Mouse (Mus musculus): ENCODE results near the gene Mfsd2b. TPM values are rescaled to one million over a fixed set of nuclear protein-coding genes. Genes with fewer than 3 reads are reported as not detected.
"Not testable (repeated sequence)": the region's sequence is repeated elsewhere in the genome, so short reads cannot be mapped to it uniquely, and the experiment has no call there.

The Mfsd2b gene
- 1 to 10 TPM in 1 of 2 experiments, under 1 TPM in 1; 0.81 to 1.0 TPM for total RNA-seq (2021)
- long read RNA-seq, experiment 1: 0 reads
- long read RNA-seq, experiment 2, partial matches to known transcripts: 0 of 2 reads
- long read RNA-seq, experiment 2, other reads (novel, unspliced or antisense): 1 of 2 reads

DNA sequence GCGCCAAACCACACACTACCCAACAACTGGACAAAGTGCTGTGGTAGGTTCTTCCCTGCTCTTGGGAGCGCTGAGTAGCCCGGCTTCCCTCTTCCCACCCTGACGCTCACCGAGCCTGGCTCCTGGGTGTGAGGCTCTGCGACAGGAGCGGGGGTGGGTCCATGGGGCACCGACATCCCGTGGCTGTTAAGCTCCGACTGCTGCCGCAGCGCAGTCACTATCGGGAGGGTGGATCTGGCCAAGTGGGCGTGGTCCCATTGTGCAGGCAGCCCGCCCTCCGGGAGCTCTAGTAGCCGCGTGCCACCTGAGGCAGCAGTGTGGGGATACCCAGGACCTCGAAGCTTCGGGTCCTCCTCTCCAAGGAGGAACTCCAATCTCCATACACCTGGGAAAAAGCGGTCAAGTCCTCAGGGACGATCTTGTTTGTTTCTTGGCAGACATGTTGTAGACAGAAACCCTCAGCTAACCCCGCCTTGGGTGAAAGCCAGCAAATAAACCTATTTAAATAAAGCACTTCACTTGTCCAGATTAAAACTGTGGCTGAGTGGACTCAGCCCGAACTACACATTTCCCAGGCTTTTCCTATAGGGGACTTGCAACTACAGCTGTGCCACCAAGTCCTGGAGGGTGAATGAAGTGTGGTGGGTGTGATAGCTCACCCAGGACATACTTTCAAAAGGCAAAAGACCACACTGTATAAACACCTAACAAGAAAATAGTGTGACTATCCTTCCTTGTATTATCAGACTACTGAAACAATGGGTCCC lies at the start of gene Mfsd2b:
TSS of gene Mfsd2b (minus strand) at position 199 of the 767 bp plus-strand sequence.
- intact Hi-C loops (cut with DNase I): loop anchor here (10.0 kb wide), 1 partner anchor 100 kb away; no protein-coding TSS in a partner anchor
- peak; percentile 40 to 41 for DNase-seq (ENCODE audit: low spot score in 2 of 2)

- peak; percentile 34 to 41 for DNase-seq (ENCODE audit: low spot score in 2 of 2)
- intact Hi-C loops (cut with DNase I): loop anchor here (5.0 kb wide), 1 partner anchor 76 kb away; the partner anchor contains the start of genes Fkbp1b and Wdcp
Measured at GRCm38 (mm10) chr12:4917805-4918591, 43.8 kb upstream of the Mfsd2b start.

- intact Hi-C loops (cut with DNase I): loop anchor here (5.0 kb wide), 1 partner anchor 75 kb away; the partner anchor contains the start of genes Fkbp1b and Wdcp
- DNase-seq (ENCODE audit: low spot score in 2 of 2): peak; percentile 95 to 98
Measured at GRCm38 (mm10) chr12:4916994-4917804, 43.0 kb upstream of the Mfsd2b start, which contains the start of gene Atad2b. Gene Atad2b, plus strand, starts transcription at chr12:4917353.

GRCm38 (mm10) chr12:4914944-4915343 lies 40.8 kb upstream of the Mfsd2b start:
- intact Hi-C loops (cut with DNase I): loop anchor here (5.0 kb wide), 1 partner anchor 73 kb away; the partner anchor contains the start of genes Fkbp1b and Wdcp
- DNase-seq (ENCODE audit: low spot score in 2 of 2): no peak

DNA sequence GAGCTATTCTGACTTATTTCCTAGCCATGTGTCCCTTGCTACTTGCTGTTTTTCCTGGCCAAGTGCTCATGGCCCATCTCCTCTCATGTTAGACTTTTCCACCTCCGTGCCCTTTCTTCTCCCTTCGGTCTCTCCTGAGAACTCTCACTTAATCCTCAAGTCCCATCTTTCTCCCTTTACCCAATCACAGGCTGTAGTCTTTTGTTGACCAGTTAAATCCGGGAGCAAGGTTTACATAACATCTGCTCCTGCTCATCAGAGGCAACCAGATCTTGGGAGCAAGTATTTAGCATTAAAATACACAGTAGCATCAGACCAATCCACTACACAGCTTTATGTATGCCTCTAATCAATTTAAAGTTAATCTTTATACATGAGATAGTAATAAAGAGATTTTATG lies 40.3 kb upstream of the Mfsd2b start:
- intact Hi-C loops (cut with DNase I): no loop called here
- DNase-seq (ENCODE audit: low spot score in 2 of 2): no peak

DNA sequence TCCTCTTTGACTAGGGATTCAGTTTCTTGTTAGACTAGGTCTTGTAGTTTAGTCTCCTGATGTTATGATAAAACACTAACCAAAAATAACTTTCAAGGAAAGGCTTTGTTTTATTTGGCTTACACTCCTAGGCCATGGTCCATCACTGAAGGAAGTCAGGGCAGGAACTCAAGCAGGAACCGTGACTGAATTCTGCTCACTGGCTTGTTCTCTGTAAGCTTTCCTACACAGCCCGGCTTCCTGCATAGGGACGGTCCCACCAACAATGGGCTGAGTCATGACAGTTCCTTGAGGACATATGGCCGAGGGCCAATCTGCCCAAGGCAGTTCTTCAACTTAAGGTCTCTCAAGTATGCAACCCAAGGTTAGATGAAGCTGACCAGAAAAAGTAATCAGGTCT lies 37.6 kb upstream of the Mfsd2b start:
- intact Hi-C loops (cut with DNase I): no loop called here
- DNase-seq (ENCODE audit: low spot score in 2 of 2): no peak

DNA sequence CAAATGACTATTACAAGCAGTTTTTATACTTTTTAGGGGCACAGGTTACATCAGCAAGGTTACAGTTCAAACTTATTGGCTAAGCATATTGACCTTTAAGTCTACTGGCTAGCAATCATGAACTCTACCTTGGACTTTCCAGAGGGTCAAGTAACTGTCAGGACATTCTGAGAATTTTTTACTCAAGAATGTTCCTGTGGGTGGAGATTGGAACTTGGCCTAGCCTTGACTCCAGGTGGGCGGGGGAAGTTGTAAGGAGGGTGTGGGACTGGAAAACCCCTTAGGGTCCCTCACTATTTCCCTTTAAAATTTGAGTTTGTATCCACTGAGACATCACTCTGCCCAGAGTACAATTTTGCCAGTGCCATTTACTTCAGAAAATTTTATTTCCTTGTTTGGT lies 36.3 kb upstream of the Mfsd2b start:
- intact Hi-C loops (cut with DNase I): not testable (repeated sequence)

DNA sequence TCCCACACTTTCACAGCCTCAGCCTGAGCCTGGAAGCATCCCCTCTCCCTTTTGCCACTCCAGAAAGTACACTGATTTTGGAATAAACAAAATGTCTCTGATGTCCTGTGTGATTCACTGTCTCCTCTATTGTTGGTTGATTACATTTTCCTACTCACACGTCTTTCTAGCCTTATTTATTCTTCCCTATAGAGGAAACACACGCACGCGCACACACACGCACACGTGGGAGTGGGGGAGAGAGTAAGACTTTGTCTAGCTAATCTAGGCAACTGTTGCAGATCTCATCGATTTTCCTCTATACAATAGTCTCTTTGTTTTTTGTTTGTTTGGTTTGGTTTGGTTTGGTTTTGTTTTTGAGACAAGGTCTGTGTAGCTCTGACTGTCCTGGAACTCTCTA lies 34.2 kb upstream of the Mfsd2b start:
- intact Hi-C loops (cut with DNase I): loop anchor here (10.0 kb wide), 1 partner anchor 314 kb away; the partner anchor contains the start of genes Gm3625 and Itsn2
- DNase-seq (ENCODE audit: low spot score in 2 of 2): no peak

More for the DNA sequence above, 36.3 kb upstream of the Mfsd2b start:
- not testable (repeated sequence) for DNase-seq (ENCODE audit: low spot score in 2 of 2)

GRCm38 (mm10) chr12:4906951-4907906 lies 33.1 kb upstream of the Mfsd2b start, which contains the start of gene Ubxn2a:
Gene Ubxn2a, minus strand, starts transcription at chr12:4907705.
- intact Hi-C loops (cut with DNase I): loop anchor here (10.0 kb wide), 1 partner anchor 312 kb away; the partner anchor contains the start of genes Gm3625 and Itsn2
- peak; percentile 95 to 96 for DNase-seq (ENCODE audit: low spot score in 2 of 2)

DNA sequence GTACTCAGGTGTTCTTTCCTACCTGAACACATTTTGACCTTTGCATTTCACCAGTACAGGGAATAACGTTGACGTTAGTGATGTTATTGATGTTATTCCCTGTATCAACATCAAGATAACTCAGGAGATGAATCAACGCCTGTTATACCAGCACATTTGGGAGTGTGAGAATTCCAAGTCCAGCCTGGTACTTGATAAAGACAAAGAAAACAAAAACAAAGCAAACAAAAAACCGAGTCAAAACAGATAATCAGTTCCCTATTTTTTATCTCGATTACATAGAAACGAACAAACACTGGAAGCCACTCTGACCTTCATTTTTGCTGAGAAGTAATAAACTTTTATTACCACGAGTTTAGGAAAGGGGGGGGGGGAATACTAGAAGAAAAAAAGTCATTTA lies 32.3 kb upstream of the Mfsd2b start:
- intact Hi-C loops (cut with DNase I): loop anchor here (10.0 kb wide), 1 partner anchor 312 kb away; the partner anchor contains the start of genes Gm3625 and Itsn2
- DNase-seq (ENCODE audit: low spot score in 2 of 2): no peak

GRCm38 (mm10) chr12:4905946-4906345 lies 31.8 kb upstream of the Mfsd2b start:
- DNase-seq (ENCODE audit: low spot score in 2 of 2): no peak
- intact Hi-C loops (cut with DNase I): loop anchor here (10.0 kb wide), 1 partner anchor 311 kb away; the partner anchor contains the start of genes Gm3625 and Itsn2

DNA sequence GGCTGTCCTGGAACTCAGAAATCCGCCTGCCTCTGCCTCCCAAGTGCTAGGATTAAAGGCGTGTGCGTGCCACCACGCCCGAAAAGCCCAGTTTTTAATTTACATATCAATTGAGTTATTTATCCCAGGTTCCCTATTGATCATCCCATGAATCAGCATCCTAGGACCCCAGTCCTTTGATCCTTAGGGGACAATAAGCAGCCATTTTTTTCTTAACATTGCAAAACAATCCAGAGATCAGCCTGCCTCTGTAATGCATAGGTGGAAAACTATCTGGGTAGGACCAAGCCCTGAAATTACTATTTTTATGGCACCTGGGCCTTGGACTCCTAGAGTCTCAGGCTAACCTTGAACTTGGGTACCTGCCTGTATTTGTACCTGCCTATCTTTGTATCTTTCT lies 23.9 kb upstream of the Mfsd2b start:
- no peak for DNase-seq (ENCODE audit: low spot score in 2 of 2)
- intact Hi-C loops (cut with DNase I): no loop called here

DNA sequence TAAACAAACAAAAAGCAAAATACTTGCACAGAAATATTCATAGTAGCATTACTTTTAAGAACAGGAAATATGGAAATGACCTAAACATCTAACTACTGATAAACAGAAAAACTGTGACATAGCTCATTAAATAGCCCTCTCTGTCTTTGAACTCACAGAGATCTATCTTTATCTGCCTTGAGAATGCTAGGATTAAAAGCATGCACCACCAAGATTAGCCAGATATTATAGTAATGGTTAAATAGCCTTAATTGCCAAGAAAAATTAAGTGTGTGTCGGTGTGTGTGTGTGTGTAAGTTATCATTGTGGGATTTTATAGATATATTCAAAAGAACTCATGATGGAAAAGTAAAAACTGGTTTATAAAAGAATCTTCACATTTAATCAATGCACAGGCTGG lies 15.7 kb upstream of the Mfsd2b start:
- DNase-seq (ENCODE audit: low spot score in 2 of 2): no peak
- intact Hi-C loops (cut with DNase I): no loop called here

- intact Hi-C loops (cut with DNase I): no loop called here
- no peak for DNase-seq (ENCODE audit: low spot score in 2 of 2)
Measured at GRCm38 (mm10) chr12:4889251-4889650, 15.1 kb upstream of the Mfsd2b start.

DNA sequence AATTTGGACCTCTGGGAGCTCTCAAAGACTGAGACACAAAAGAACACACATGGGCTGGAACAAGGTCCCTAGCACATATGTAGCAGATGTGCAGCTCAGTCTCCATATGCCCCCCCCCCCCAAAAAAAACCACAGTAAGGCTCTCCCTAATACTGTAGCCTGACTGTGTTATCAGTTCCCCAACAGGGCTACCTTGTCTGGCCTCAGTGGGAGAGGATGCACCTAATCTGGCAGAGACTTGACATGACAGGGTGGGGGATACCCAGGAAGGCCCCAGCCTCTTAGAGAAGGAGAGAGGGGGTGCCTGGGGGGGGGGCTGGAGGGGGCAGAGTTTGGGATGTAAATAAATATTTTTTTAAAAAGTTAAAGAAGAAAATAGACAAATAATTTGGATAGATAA lies 14.6 kb upstream of the Mfsd2b start:
- DNase-seq (ENCODE audit: low spot score in 2 of 2): no peak
- intact Hi-C loops (cut with DNase I): no loop called here

DNA sequence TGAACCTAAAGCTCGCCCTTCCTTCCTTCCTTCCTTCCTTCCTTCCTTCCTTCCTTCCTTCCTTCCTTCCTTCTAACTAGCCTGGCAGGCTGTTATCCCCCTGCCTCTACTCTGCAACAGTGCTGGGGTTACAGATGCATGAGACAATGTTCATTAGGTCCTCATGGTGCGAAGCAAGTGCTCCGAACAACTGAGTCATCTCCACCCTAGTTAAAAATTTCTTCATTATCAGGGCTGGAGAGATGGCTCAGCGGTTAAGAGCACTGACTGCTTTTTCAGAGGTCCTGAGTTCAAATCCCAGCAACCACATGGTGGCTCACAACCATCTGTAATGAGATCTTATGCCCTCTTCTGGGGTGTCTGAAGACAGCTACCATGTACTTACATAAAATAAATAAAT lies 12.4 kb upstream of the Mfsd2b start:
- DNase-seq (ENCODE audit: low spot score in 2 of 2); intact Hi-C loops (cut with DNase I): not testable (repeated sequence)

DNA sequence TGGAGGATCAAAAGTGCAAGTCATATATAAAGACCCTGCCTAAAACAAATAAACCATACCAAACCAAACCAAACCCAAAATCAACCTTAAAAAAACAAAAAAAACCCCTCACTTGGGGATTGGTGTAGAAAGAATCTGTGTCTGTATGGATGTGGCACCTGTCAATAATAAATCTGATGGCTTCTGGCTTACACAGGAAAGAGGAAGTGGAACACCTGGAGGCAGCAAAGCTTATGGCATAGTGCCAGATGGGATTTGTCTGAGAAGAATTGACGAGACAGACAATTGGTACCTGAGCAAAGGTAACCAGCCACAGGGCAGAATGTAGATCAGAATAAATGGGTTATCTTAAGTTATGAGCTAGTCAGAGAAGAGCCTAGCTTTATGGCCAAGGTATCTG lies 10.9 kb upstream of the Mfsd2b start:
- intact Hi-C loops (cut with DNase I): no loop called here
- DNase-seq (ENCODE audit: low spot score in 2 of 2): no peak

GRCm38 (mm10) chr12:4882086-4882485 lies 7.9 kb upstream of the Mfsd2b start:
- intact Hi-C loops (cut with DNase I): no loop called here
- no peak for DNase-seq (ENCODE audit: low spot score in 2 of 2)

Data from left cerebral cortex, postnatal 14 days (tissue).